Mouse (Mus musculus): ENCODE measurements around the gene Etaa1. TPM values are rescaled to one million over a fixed set of nuclear protein-coding genes. Genes with fewer than 3 reads are reported as not detected.

Etaa1 gene
- polyA plus RNA-seq, 2 experiments: 9.3 to 11.6 TPM

DNA sequence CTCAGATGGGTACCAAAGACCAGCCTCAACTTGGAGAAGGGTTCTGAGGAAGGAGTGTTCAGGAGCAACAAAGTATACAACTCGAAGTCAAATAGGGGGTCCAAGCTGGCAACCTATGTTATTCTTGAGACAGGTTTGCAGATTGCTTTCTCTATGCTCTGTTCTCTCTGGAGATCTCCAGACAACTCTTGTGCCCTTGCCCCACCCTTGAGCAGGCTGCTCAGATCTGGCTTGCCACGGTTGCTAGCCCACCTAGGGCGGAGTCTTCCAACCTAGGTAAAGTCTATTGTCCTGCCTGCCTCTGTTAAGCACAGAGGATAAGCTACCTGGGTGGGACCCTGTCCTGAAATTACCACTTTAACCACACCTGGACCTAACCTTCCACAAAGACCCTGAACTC lies 21.9 kb upstream of the Etaa1 start:
- Histone ChIP-seq H3K4me1 (ENCODE audit: control insufficient read depth, insufficient read depth, low read length) (no peaks in the 10 kb centered on the region), H3K27ac (replicated peaks; ENCODE audit: low read depth, low read length) (no peak overlapping the region), H3K4me3 (replicated peaks; ENCODE audit: low read length) (no peak overlapping the region), H3K27me3 (ENCODE audit: control insufficient read depth, insufficient read depth, low read length) (no peaks in the 10 kb centered on the region), H3K36me3 (ENCODE audit: control insufficient read depth, insufficient read depth, low read length) (no peaks in the 10 kb centered on the region), H3K9me3 (ENCODE audit: control insufficient read depth, low read length) (no peaks in the 10 kb centered on the region), H3K9ac (ENCODE audit: low read depth, low read length, severe bottlenecking) (no peak overlapping the region), H3K4me2 (replicated peaks; ENCODE audit: low read depth, low read length, severe bottlenecking) (no peak overlapping the region)
- DNase-seq (ENCODE audit: low spot score) (no peak), ATAC-seq (ENCODE audit: low FRiP score, low read depth) (no peak)
- TF ChIP-seq POLR2A (IDR thresholded peaks at IDR 0.05; ENCODE audit: borderline replicate concordance, extremely low read depth, insufficient read depth, insufficient read length): no peak
- WGBS: 80% methylated on average over 3 of the region's 3 CpGs

DNA sequence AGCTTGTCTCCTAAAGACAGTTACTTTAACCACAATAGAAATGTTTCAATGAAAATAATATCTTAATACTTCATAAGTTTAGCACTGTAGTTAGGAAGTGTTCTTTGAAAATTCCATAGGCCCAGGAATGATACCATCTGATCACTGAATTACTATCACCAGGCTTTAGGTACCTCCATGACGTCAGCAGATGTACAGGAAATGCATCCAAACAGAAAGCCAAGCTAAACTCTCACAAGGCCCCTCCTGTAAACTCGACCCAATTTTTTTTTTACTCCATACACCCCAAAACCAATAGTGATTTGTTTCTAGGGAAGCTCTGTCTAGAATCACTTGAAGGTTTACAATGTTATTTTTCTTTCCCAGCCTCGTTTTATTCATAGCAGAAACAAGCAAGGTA lies 884 bp downstream of the Etaa1 start:
- peak overlapping the region; percentile 53 for H3K4me2 ChIP-seq (replicated peaks; ENCODE audit: low read depth, low read length, severe bottlenecking)
- peak overlapping the region; percentile 93 for H3K4me3 ChIP-seq (replicated peaks; ENCODE audit: low read length)
- H3K27me3 ChIP-seq (ENCODE audit: control insufficient read depth, insufficient read depth, low read length): no peaks in the 10 kb centered on the region
- no peak for TF ChIP-seq POLR2A (IDR thresholded peaks at IDR 0.05; ENCODE audit: borderline replicate concordance, extremely low read depth, insufficient read depth, insufficient read length)
- ATAC-seq (ENCODE audit: low FRiP score, low read depth): no peak
- peak overlapping the region; percentile 93 for H3K9ac ChIP-seq (ENCODE audit: low read depth, low read length, severe bottlenecking)
- 1% methylated on average over 3 of the region's 3 CpGs for WGBS
- peaks cover 5% of the 10 kb centered on the region; the same call in 1 of the 2 replicates for H3K4me1 ChIP-seq (ENCODE audit: control insufficient read depth, insufficient read depth, low read length)
- peaks cover 21% of the 10 kb centered on the region for H3K36me3 ChIP-seq (ENCODE audit: control insufficient read depth, insufficient read depth, low read length)
- H3K27ac ChIP-seq (replicated peaks; ENCODE audit: low read depth, low read length): no peak overlapping the region
- no peaks in the 10 kb centered on the region for H3K9me3 ChIP-seq (ENCODE audit: control insufficient read depth, low read length)
- DNase-seq (ENCODE audit: low spot score): peak; percentile 9

DNA sequence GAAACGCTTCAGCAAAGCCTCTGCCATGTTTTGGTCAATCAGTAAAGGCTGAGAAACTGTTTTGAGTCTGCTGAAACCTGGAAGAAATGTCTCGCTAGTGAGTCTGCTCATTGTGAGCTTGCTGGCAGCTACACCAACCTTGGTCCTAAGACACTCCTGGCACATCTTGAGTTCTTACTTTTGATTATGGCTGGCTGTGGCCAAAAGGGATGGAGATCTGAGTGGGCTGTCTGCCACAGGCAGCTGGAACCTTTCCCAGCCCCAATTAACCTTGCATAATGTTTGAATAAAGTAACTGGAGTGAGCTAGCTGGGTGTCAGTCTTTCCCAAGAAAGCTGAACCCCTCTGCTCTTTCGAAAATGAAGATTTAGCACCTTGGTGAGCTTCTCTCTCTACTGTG lies 2.3 kb downstream of the Etaa1 start:
- no peak overlapping the region for H3K4me2 ChIP-seq (replicated peaks; ENCODE audit: low read depth, low read length, severe bottlenecking)
- TF ChIP-seq POLR2A (IDR thresholded peaks at IDR 0.05; ENCODE audit: borderline replicate concordance, extremely low read depth, insufficient read depth, insufficient read length): no peak
- WGBS: 93% methylated on average over 3 of the region's 3 CpGs
- DNase-seq (ENCODE audit: low spot score) (no peak), ATAC-seq (ENCODE audit: low FRiP score, low read depth) (no peak)
- no peaks in the 10 kb centered on the region for H3K27me3 ChIP-seq (ENCODE audit: control insufficient read depth, insufficient read depth, low read length)
- no peak overlapping the region for H3K27ac ChIP-seq (replicated peaks; ENCODE audit: low read depth, low read length)
- no peak overlapping the region for H3K9ac ChIP-seq (ENCODE audit: low read depth, low read length, severe bottlenecking)
- peaks cover 33% of the 10 kb centered on the region for H3K36me3 ChIP-seq (ENCODE audit: control insufficient read depth, insufficient read depth, low read length)
- no peaks in the 10 kb centered on the region for H3K9me3 ChIP-seq (ENCODE audit: control insufficient read depth, low read length)
- peaks cover 5% of the 10 kb centered on the region; the same call in 1 of the 2 replicates for H3K4me1 ChIP-seq (ENCODE audit: control insufficient read depth, insufficient read depth, low read length)
- H3K4me3 ChIP-seq (replicated peaks; ENCODE audit: low read length): no peak overlapping the region

DNA sequence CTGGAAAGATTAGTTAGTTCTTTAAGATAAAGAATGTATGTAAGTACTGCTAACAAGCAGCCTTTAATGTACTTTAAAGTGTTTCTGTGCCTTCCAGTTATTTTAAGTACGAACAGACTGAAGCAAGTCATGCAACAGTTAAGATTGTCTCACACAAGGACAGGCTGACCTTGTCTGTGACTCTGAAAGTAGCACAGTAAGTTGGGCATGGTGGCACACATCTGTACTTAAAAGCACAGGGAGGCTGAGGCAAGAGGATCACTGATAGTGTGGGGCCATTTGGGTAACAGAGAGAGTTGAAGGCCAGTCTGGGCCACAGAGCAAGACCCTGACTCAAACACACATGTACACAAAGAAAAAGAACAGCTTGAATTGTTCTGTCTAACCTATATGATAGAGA lies 14.5 kb downstream of the Etaa1 start:
- no peaks in the 10 kb centered on the region for H3K9me3 ChIP-seq (ENCODE audit: control insufficient read depth, low read length)
- WGBS: 89% methylated on average over 1 of the region's 1 CpGs
- no peak overlapping the region for H3K4me3 ChIP-seq (replicated peaks; ENCODE audit: low read length)
- H3K27me3 ChIP-seq (ENCODE audit: control insufficient read depth, insufficient read depth, low read length): no peaks in the 10 kb centered on the region
- no peak overlapping the region for H3K4me2 ChIP-seq (replicated peaks; ENCODE audit: low read depth, low read length, severe bottlenecking)
- H3K9ac ChIP-seq (ENCODE audit: low read depth, low read length, severe bottlenecking): no peak overlapping the region
- H3K36me3 ChIP-seq (ENCODE audit: control insufficient read depth, insufficient read depth, low read length): peaks cover 16% of the 10 kb centered on the region
- no peak for DNase-seq (ENCODE audit: low spot score)
- H3K27ac ChIP-seq (replicated peaks; ENCODE audit: low read depth, low read length): no peak overlapping the region
- ATAC-seq (ENCODE audit: low FRiP score, low read depth): no peak
- no peak for TF ChIP-seq POLR2A (IDR thresholded peaks at IDR 0.05; ENCODE audit: borderline replicate concordance, extremely low read depth, insufficient read depth, insufficient read length)
- no peaks in the 10 kb centered on the region for H3K4me1 ChIP-seq (ENCODE audit: control insufficient read depth, insufficient read depth, low read length)

DNA sequence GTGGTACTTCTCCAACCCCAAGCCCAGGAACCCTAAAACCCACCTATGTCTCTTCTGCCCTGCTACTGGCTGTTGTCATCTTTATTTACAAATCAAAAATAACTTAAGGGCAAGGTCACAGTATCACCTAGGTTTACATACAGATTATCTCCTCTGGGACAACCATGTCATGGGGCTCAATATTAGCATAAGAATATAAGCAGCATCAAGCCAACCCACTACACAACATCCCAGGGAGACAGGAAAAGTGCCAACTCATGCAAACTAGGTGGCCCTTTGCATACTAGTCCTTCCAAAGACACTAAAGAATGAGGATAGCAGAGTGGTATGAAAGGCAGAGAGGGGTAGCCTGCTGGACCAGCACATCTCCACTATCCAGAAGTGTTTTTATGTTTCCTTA lies 15.7 kb downstream of the Etaa1 start:
- Histone ChIP-seq H3K9ac (ENCODE audit: low read depth, low read length, severe bottlenecking) (no peak overlapping the region), H3K4me1 (ENCODE audit: control insufficient read depth, insufficient read depth, low read length) (no peaks in the 10 kb centered on the region), H3K36me3 (ENCODE audit: control insufficient read depth, insufficient read depth, low read length) (peaks cover 16% of the 10 kb centered on the region), H3K27me3 (ENCODE audit: control insufficient read depth, insufficient read depth, low read length) (no peaks in the 10 kb centered on the region), H3K4me3 (replicated peaks; ENCODE audit: low read length) (no peak overlapping the region), H3K4me2 (replicated peaks; ENCODE audit: low read depth, low read length, severe bottlenecking) (no peak overlapping the region), H3K27ac (replicated peaks; ENCODE audit: low read depth, low read length) (no peak overlapping the region), H3K9me3 (ENCODE audit: control insufficient read depth, low read length) (no peaks in the 10 kb centered on the region)
- DNase-seq (ENCODE audit: low spot score) (no peak), ATAC-seq (ENCODE audit: low FRiP score, low read depth) (no peak)
- TF ChIP-seq POLR2A (IDR thresholded peaks at IDR 0.05; ENCODE audit: borderline replicate concordance, extremely low read depth, insufficient read depth, insufficient read length): no peak

DNA sequence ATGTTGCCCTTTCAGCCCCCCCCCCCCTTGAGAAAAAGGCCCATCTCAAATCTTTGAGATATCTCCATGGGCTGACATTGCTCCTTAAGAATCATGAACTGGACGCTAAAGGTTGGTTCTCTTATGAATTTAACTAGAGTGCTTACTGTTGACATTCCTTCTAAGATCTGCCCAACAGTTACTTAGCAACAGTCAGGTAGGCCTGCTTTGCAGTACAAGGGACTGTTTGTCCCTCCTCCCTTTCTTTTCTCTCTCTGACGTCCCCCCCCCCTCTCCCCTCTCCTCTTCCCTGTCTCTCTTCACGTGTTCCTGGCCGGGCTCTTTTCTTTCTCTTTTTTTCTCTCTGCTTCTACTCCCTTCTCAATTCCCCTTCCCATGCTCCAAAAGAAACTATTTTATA lies 35.8 kb downstream of the Etaa1 start:
- no peak for ATAC-seq (ENCODE audit: low FRiP score, low read depth)
- WGBS: 67% methylated on average over 4 of the region's 4 CpGs
- Histone ChIP-seq H3K27ac (replicated peaks; ENCODE audit: low read depth, low read length) (no peak overlapping the region), H3K4me3 (replicated peaks; ENCODE audit: low read length) (no peak overlapping the region), H3K9ac (ENCODE audit: low read depth, low read length, severe bottlenecking) (no peak overlapping the region), H3K36me3 (ENCODE audit: control insufficient read depth, insufficient read depth, low read length) (no peaks in the 10 kb centered on the region), H3K4me1 (ENCODE audit: control insufficient read depth, insufficient read depth, low read length) (no peaks in the 10 kb centered on the region), H3K9me3 (ENCODE audit: control insufficient read depth, low read length) (no peaks in the 10 kb centered on the region), H3K4me2 (replicated peaks; ENCODE audit: low read depth, low read length, severe bottlenecking) (no peak overlapping the region), H3K27me3 (ENCODE audit: control insufficient read depth, insufficient read depth, low read length) (no peaks in the 10 kb centered on the region)
- TF ChIP-seq POLR2A (IDR thresholded peaks at IDR 0.05; ENCODE audit: borderline replicate concordance, extremely low read depth, insufficient read depth, insufficient read length): no peak
- no peak for DNase-seq (ENCODE audit: low spot score)
